In the genomic region with DNA sequence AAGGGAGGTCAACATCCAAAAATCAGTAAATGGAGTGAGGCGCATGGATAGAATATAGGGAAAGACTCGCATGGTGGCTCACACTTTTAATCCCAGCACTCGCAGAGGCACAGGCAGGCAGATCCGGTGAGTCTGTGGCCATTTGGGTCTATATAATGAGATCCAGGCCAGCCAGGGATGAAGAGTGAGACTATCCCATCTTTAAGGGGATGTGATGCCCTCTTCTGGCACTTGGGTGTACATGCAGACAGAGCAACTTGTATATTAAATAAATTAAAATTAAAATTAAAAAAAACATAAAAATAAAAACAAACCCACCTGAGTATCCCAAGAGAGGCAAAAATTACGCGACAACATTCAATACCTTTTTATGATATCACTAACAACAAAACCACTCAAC, we compare ENCODE assay signal across 17 mouse cellular contexts. TPM values are rescaled to one million over a fixed set of nuclear protein-coding genes. Genes with fewer than 3 reads are reported as not detected.
A peak's percentile ranks its signal among the peaks of the same experiment; 100 is the strongest.
DNase-seq lines count a peak whose midpoint lies in the region; ATAC-seq and TF ChIP-seq lines count a peak whose summit lies in the region.
"Had no signal": no experiment of that assay in that cellular context is flagged by ENCODE, and none has a peak within 500 bp of the region (broad histone marks: within the 10 kb centered on the region; RNA-seq: fewer than 3 reads in every experiment).

No protein-coding gene starts in this region.

- no peak overlapping the region for H3K27ac ChIP-seq in hindbrain, postnatal 0 days
- H3K27ac ChIP-seq in hindbrain, embryonic 16.5 days (ENCODE audit: low read depth, low read length) = no peak overlapping the region
- H3K27ac ChIP-seq in cortical plate, adult 2 months (ENCODE audit: insufficient read depth, low read length) = no peak overlapping the region
- H3K27ac ChIP-seq: embryonic facial prominence, embryonic 13.5 days; forebrain, embryonic 13.5 days; limb, embryonic 13.5 days; stomach, embryonic 15.5 days had no signal

- H3K27me3 ChIP-seq in hindbrain, postnatal 0 days (ENCODE audit: insufficient read depth, low read length) = no peaks in the 10 kb centered on the region
- no peaks in the 10 kb centered on the region for H3K27me3 ChIP-seq in hindbrain, embryonic 16.5 days (replicated peaks; ENCODE audit: control insufficient read depth, insufficient read depth, low read length)
- H3K27me3 ChIP-seq: forebrain, embryonic 13.5 days had no signal

- TF ChIP-seq POLR2A in cortical plate, adult 2 months (IDR thresholded peaks at IDR 0.05; ENCODE audit: extremely low read depth, insufficient read depth, low read length) = no peak

- DNase-seq in adrenal gland, postnatal 10 days = peak; percentile 17
- no peak for DNase-seq in adrenal gland, postnatal 36 days
- DNase-seq in hindbrain, postnatal 0 days (ENCODE audit: low spot score) = peak; percentile 55
- peak; percentile 51 for DNase-seq in 3T3-L1 (ENCODE audit: low read depth, low spot score)
- DNase-seq in thymus, postnatal 10 days (ENCODE audit: low spot score in 2 of 2) = no peak
- no peak for DNase-seq in c-Kit-positive CD71-positive TER-119-positive erythroid progenitor cells, embryonic 14.5 days (ENCODE audit: low spot score)
- DNase-seq: gastrocnemius, postnatal 36 days; kidney, postnatal 14 days; lung, adult 2 months had no signal

- no peaks in the 10 kb centered on the region for H3K4me1 ChIP-seq in hindbrain, postnatal 0 days (ENCODE audit: insufficient read depth, low read length)
- no peaks in the 10 kb centered on the region for H3K4me1 ChIP-seq in hindbrain, embryonic 16.5 days (ENCODE audit: control insufficient read depth, insufficient read depth, low read depth, low read length)
- no peaks in the 10 kb centered on the region for H3K4me1 ChIP-seq in cortical plate, adult 2 months (ENCODE audit: control insufficient read depth, insufficient read depth, low read length)
- H3K4me1 ChIP-seq: embryonic facial prominence, embryonic 13.5 days; forebrain, embryonic 13.5 days had no signal

- no peak for ATAC-seq in hindbrain, postnatal 0 days
- ATAC-seq in hindbrain, embryonic 16.5 days = no peak
- ATAC-seq: forebrain, embryonic 13.5 days had no signal

- TF ChIP-seq CTCF in hindbrain, postnatal 0 days (IDR thresholded peaks at IDR 0.05; ENCODE audit: low read depth) = peak; percentile 57
- TF ChIP-seq CTCF in cortical plate, adult 2 months (IDR thresholded peaks at IDR 0.05; ENCODE audit: extremely low read depth, insufficient read depth, low read length) = peak; percentile 34; the same call in 1 of the 2 replicates

- no peak overlapping the region for H3K4me2 ChIP-seq in hindbrain, postnatal 0 days (ENCODE audit: low read depth, low read length)
- H3K4me2 ChIP-seq in hindbrain, embryonic 16.5 days (ENCODE audit: low read length) = no peak overlapping the region
- H3K4me2 ChIP-seq: embryonic facial prominence, embryonic 13.5 days; forebrain, embryonic 13.5 days; limb, embryonic 13.5 days; stomach, embryonic 15.5 days had no signal

- no peak overlapping the region for H3K9ac ChIP-seq in hindbrain, postnatal 0 days (replicated peaks; ENCODE audit: low read length)
- no peak overlapping the region for H3K9ac ChIP-seq in hindbrain, embryonic 16.5 days (ENCODE audit: low read depth, low read length)
- H3K9ac ChIP-seq: embryonic facial prominence, embryonic 13.5 days; forebrain, embryonic 13.5 days; limb, embryonic 13.5 days; stomach, embryonic 15.5 days had no signal

- no peaks in the 10 kb centered on the region for H3K9me3 ChIP-seq in hindbrain, postnatal 0 days (ENCODE audit: low read length)
- H3K9me3 ChIP-seq in hindbrain, embryonic 16.5 days (ENCODE audit: control insufficient read depth, low read length) = no peaks in the 10 kb centered on the region
- H3K9me3 ChIP-seq: embryonic facial prominence, embryonic 13.5 days; forebrain, embryonic 13.5 days; G1E; limb, embryonic 13.5 days; stomach, embryonic 15.5 days had no signal

- no peaks in the 10 kb centered on the region for H3K36me3 ChIP-seq in hindbrain, postnatal 0 days (ENCODE audit: insufficient read depth, low read length)
- no peaks in the 10 kb centered on the region for H3K36me3 ChIP-seq in hindbrain, embryonic 16.5 days (ENCODE audit: control insufficient read depth, insufficient read depth, low read length)
- H3K36me3 ChIP-seq: embryonic facial prominence, embryonic 13.5 days; G1E; limb, embryonic 13.5 days; stomach, embryonic 15.5 days had no signal

- no peak overlapping the region for H3K4me3 ChIP-seq in hindbrain, postnatal 0 days (ENCODE audit: low read length)
- H3K4me3 ChIP-seq in hindbrain, embryonic 16.5 days (ENCODE audit: low read length) = no peak overlapping the region
- H3K4me3 ChIP-seq in cortical plate, adult 2 months (ENCODE audit: insufficient read depth, low read length) = no peak overlapping the region
- H3K4me3 ChIP-seq: embryonic facial prominence, embryonic 13.5 days; forebrain, embryonic 13.5 days; limb, embryonic 13.5 days; stomach, embryonic 15.5 days had no signal

- WGBS in hindbrain, postnatal 0 days = 75% methylated on average over 6 of the region's 6 CpGs
- 73% methylated on average over 6 of the region's 6 CpGs for WGBS in hindbrain, embryonic 16.5 days

RNA-seq across cellular contexts. Expression of a gene that starts 20.4 kb away (rescaled TPM):
- total RNA-seq in adrenal gland, postnatal 10 days (2021) = 1 to 10 TPM in 1 of 2 experiments, under 1 TPM in 1; 0.99 to 3.6 TPM
- total RNA-seq in adrenal gland, postnatal 36 days (2021) = under 1 TPM; 0.13 to 0.20 TPM
- 14.9 and 15.0 TPM in 2 replicates for total RNA-seq in hindbrain, postnatal 0 days (2014; rRNA removed)
- 6.7 and 8.0 TPM in 2 replicates for polyA plus RNA-seq in hindbrain, postnatal 0 days (2015; fragmentation: Nextera tagmentation; extraction: Ambion mirVana)
- 5.1 and 5.7 TPM in 2 replicates for polyA plus RNA-seq in hindbrain, embryonic 16.5 days (2015; fragmentation: Nextera tagmentation; extraction: Ambion mirVana)
- 17.2 and 20.5 TPM in 2 replicates for polyA plus RNA-seq in cortical plate, adult 2 months (2012; rRNA removed)
- polyA plus RNA-seq: G1E had no signal

RNA-seq across cellular contexts. Expression of a gene that starts 23.5 kb away (rescaled TPM):
- under 1 TPM in 1 of 2 experiments, not detected in 1; 0.12 TPM for total RNA-seq in adrenal gland, postnatal 10 days (2021)
- total RNA-seq in adrenal gland, postnatal 36 days (2021) = under 1 TPM in 1 of 2 experiments, not detected in 1; 0.07 TPM
- total RNA-seq in hindbrain, postnatal 0 days (2014; rRNA removed) = 0.14 and 0.16 TPM in 2 replicates
- 0.20 TPM in 2 replicates for polyA plus RNA-seq in hindbrain, postnatal 0 days (2015; fragmentation: Nextera tagmentation; extraction: Ambion mirVana)
- polyA plus RNA-seq in hindbrain, embryonic 16.5 days (2015; fragmentation: Nextera tagmentation; extraction: Ambion mirVana) = 0.09 TPM in 1 of 2 replicates, not detected in the other
- polyA plus RNA-seq in cortical plate, adult 2 months (2012; rRNA removed) = 0.04 TPM in 2 replicates
- total RNA-seq: gastrocnemius, postnatal 36 days had no signal
- polyA plus RNA-seq: embryonic facial prominence, embryonic 13.5 days; forebrain, embryonic 13.5 days; G1E; heart, embryonic 16.5 days; stomach, embryonic 15.5 days had no signal

RNA-seq across cellular contexts. Expression of a gene that starts 48.4 kb away (rescaled TPM):
- total RNA-seq in adrenal gland, postnatal 10 days (2021) = under 1 TPM in 1 of 2 experiments, not detected in 1; 0.12 TPM
- total RNA-seq in adrenal gland, postnatal 36 days (2021) = not detected
- not detected in 2 replicates for total RNA-seq in hindbrain, postnatal 0 days (2014; rRNA removed)
- not detected in 2 replicates for polyA plus RNA-seq in hindbrain, postnatal 0 days (2015; fragmentation: Nextera tagmentation; extraction: Ambion mirVana)
- not detected in 2 replicates for polyA plus RNA-seq in hindbrain, embryonic 16.5 days (2015; fragmentation: Nextera tagmentation; extraction: Ambion mirVana)
- 0.10 and 0.11 TPM in 2 replicates for polyA plus RNA-seq in cortical plate, adult 2 months (2012; rRNA removed)
- total RNA-seq: gastrocnemius, postnatal 36 days had no signal
- polyA plus RNA-seq: forebrain, embryonic 13.5 days had no signal

Comparison
In these comparisons a context has a peak if more than half of its experiments do, and no peak if none do; other contexts are left out.
1. DNase-seq: peak in adrenal gland, postnatal 10 days (single experiment), hindbrain, postnatal 0 days (single experiment) and 3T3-L1 (single experiment); none in adrenal gland, postnatal 36 days (0 of 2), thymus, postnatal 10 days (0 of 2) and c-Kit-positive CD71-positive TER-119-positive erythroid progenitor cells, embryonic 14.5 days (single experiment).